Mouse (Mus musculus): ENCODE data around the gene Trp63. TPM values are rescaled to one million over a fixed set of nuclear protein-coding genes. Genes with fewer than 3 reads are reported as not detected.

The Trp63 gene
- total and polyA plus RNA-seq, 3 experiments: not detected

GRCm38 (mm10) chr16:25804955-25805354 lies 121.4 kb downstream of the Trp63 start:
- Histone ChIP-seq H3K4me3 (ENCODE audit: control insufficient read depth in 1 of 2, insufficient read depth in 1 of 2, low read depth in 2 of 2, low read length in 2 of 2) (no peak overlapping the region), H3K9ac (ENCODE audit: control insufficient read depth, low read depth, low read length, poor library complexity, severe bottlenecking) (no peak overlapping the region), H3K36me3 (ENCODE audit: control insufficient read depth in 1 of 2, insufficient read depth in 2 of 2, low read length in 2 of 2) (no peaks in the 10 kb centered on the region), H3K4me1 (ENCODE audit: control insufficient read depth in 1 of 2, insufficient read depth in 2 of 2, low read length in 2 of 2) (no peaks in the 10 kb centered on the region), H3K27me3 (ENCODE audit: control insufficient read depth in 1 of 2, insufficient read depth in 2 of 2, low read length in 2 of 2) (no peaks in the 10 kb centered on the region), H3K9me3 (replicated peaks; ENCODE audit: insufficient read depth, low read length) (no peaks in the 10 kb centered on the region), H3K27ac (ENCODE audit: control insufficient read depth, low read depth, low read length) (no peak overlapping the region), H3K79me2 (ENCODE audit: control insufficient read depth, insufficient read depth, low read length, poor library complexity) (no peaks in the 10 kb centered on the region)
- DNase-seq (ENCODE audit: low read depth, low spot score): no peak
- TF ChIP-seq SMC3 (IDR thresholded peaks at IDR 0.05; ENCODE audit: low read depth, low read length) (no peak), ZMIZ1 (IDR thresholded peaks at IDR 0.05; ENCODE audit: low read depth, low read length) (no peak), SIN3A (IDR thresholded peaks at IDR 0.05; ENCODE audit: low read length) (no peak), ETS1 (IDR thresholded peaks at IDR 0.05; ENCODE audit: low read depth, low read length) (no peak), TBP (IDR thresholded peaks at IDR 0.05; ENCODE audit: low read depth, low read length) (no peak), POLR2A (IDR thresholded peaks at IDR 0.05; ENCODE audit: control insufficient read depth in 1 of 2, insufficient read depth in 1 of 2, low read depth in 1 of 2, low read length in 2 of 2, poor library complexity in 1 of 2) (no peak), TCF12 (IDR thresholded peaks at IDR 0.05; ENCODE audit: low read depth, low read length) (no peak), MEF2A (IDR thresholded peaks at IDR 0.05; ENCODE audit: extremely low read depth, insufficient replicate concordance, low read depth, low read length, poor library complexity, severe bottlenecking) (no peak), ZC3H11A (IDR thresholded peaks at IDR 0.05; ENCODE audit: low read depth, low read length) (no peak), UBTF (IDR thresholded peaks at IDR 0.05; ENCODE audit: borderline replicate concordance, insufficient read depth, low read depth, low read length) (no peak), E2F4 (IDR thresholded peaks at IDR 0.05; ENCODE audit: borderline replicate concordance, low read depth, low read length) (no peak), MAX (IDR thresholded peaks at IDR 0.05; ENCODE audit: low read length) (no peak), CHD2 (IDR thresholded peaks at IDR 0.05; ENCODE audit: low read length) (no peak), NELFE (IDR thresholded peaks at IDR 0.05; ENCODE audit: low read depth, low read length) (no peak), POLR2AphosphoS2 (IDR thresholded peaks at IDR 0.05; ENCODE audit: low read length) (no peak), MYB (IDR thresholded peaks at IDR 0.05; ENCODE audit: low read depth, low read length) (no peak), MXI1 (IDR thresholded peaks at IDR 0.05; ENCODE audit: low read depth, low read length) (no peak)

GRCm38 (mm10) chr16:25807116-25807515 lies 123.6 kb downstream of the Trp63 start:
- no peak overlapping the region for H3K27ac ChIP-seq (ENCODE audit: control insufficient read depth, low read depth, low read length)
- no peaks in the 10 kb centered on the region for H3K4me1 ChIP-seq (ENCODE audit: control insufficient read depth in 1 of 2, insufficient read depth in 2 of 2, low read length in 2 of 2)
- H3K79me2 ChIP-seq (ENCODE audit: control insufficient read depth, insufficient read depth, low read length, poor library complexity): no peaks in the 10 kb centered on the region
- DNase-seq (ENCODE audit: low read depth, low spot score): no peak
- H3K36me3 ChIP-seq (ENCODE audit: control insufficient read depth in 1 of 2, insufficient read depth in 2 of 2, low read length in 2 of 2): no peaks in the 10 kb centered on the region
- H3K9ac ChIP-seq (ENCODE audit: control insufficient read depth, low read depth, low read length, poor library complexity, severe bottlenecking): no peak overlapping the region
- H3K9me3 ChIP-seq (replicated peaks; ENCODE audit: insufficient read depth, low read length): no peaks in the 10 kb centered on the region
- H3K4me3 ChIP-seq (ENCODE audit: control insufficient read depth in 1 of 2, insufficient read depth in 1 of 2, low read depth in 2 of 2, low read length in 2 of 2): no peak overlapping the region
- TF ChIP-seq TCF12 (IDR thresholded peaks at IDR 0.05; ENCODE audit: low read depth, low read length) (no peak), ETS1 (IDR thresholded peaks at IDR 0.05; ENCODE audit: low read depth, low read length) (no peak), JUND (IDR thresholded peaks at IDR 0.05; ENCODE audit: low read depth, low read length) (no peak), ZKSCAN1 (IDR thresholded peaks at IDR 0.05; ENCODE audit: low read depth, low read length) (no peak), MAZ (IDR thresholded peaks at IDR 0.05; ENCODE audit: low read depth, low read length) (no peak), POLR2AphosphoS2 (IDR thresholded peaks at IDR 0.05; ENCODE audit: low read length) (no peak), USF2 (IDR thresholded peaks at IDR 0.05; ENCODE audit: borderline replicate concordance in 1 of 2, insufficient read depth in 1 of 2, low read depth in 1 of 2, low read length in 2 of 2) (no peak), TAL1 (IDR thresholded peaks at IDR 0.05; ENCODE audit: low read length) (no peak), CTCF (IDR thresholded peaks at IDR 0.05 in 2 of 3, conservative IDR thresholded peaks at IDR 0.05 in 1 of 3; ENCODE audit: control insufficient read depth in 1 of 3, insufficient read depth in 1 of 3, low read depth in 2 of 3, low read length in 3 of 3, poor library complexity in 1 of 3, severe bottlenecking in 1 of 3) (no peak), GATA1 (IDR thresholded peaks at IDR 0.05; ENCODE audit: low read depth, low read length) (no peak)
- H3K27me3 ChIP-seq (ENCODE audit: control insufficient read depth in 1 of 2, insufficient read depth in 2 of 2, low read length in 2 of 2): no peaks in the 10 kb centered on the region
